Mouse (Mus musculus) granulocyte monocyte progenitor cell, adult 5-6 weeks (primary cell): Measurements from ENCODE around the gene Gbgt1. TPM values are rescaled to one million over a fixed set of nuclear protein-coding genes. Genes with fewer than 3 reads are reported as not detected.
A peak's percentile ranks its signal among the peaks of the same experiment; 100 is the strongest.

ENCODE experiments used
- ATAC-seq: replicated peaks from 2 replicates; pipeline ENCODE4 v1.8.0; 2016; ENCODE audit warnings: mild to moderate bottlenecking, moderate TSS enrichment, inconsistent platforms; ENCODE audit not compliant: poor library complexity, severe bottlenecking
- total RNA-seq, 2 experiments: library from RNA; stranded (forward) in 1 of 2; stranded (reverse) in 1 of 2; fragments of 200-712, 200-1000 nt in 1 of 2; fragments of >200 nt in 1 of 2; fragmentation: Nextera tagmentation in 1 of 2; gene quantifications; 2 replicates each; pipeline ENCODE4 v1.2.3; 2014 to 2017

Gbgt1 gene
- total RNA-seq, 2 experiments from 2014 or later, result not detected

DNA sequence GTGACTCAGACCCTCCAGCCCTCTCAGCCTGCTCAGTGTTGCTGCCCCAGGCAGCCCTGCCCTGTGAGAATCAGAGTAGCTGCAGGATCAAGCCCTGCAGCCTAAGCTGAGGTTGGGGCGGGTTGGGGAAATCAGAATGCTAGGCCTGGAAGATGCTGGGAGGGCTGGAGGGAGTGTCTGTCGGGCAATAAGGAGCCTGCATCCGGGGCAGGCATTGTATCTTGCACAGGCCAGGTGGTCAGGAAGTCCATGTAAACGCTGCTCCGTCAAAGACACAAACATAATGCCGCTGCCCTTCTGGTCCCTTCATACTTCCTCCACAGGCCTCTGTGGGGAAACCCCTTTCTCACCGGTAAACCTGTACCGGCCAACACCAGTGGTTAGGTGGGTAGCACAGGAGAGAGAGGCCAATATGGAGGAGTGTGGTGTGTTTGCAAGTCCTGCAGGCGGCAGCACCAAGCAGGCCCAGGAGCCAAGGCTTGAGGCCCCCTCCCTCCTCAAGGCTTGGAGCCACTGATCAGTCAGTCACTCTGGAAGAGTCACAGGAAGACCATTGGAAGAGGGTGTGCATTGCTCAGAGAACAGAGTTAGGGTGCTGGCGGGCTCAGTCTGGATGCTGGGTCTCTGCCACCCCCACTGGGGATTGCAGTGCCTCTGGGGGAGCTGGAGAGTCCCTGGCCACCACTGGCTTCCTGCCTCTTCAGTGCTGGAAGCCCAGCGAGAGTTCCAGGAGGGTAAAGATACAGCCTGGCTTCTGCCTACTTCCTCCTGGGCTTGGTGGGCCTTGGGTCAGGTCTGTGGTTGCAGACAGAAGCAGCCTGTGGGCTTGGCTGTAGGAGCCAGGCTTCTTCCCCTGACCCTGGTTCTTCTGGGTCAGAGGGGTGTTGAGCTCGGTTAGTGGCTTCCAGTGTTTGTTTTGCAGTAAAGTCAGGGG, 29.5 kb downstream of the Gbgt1 start:
- peak; percentile 51 for ATAC-seq

DNA sequence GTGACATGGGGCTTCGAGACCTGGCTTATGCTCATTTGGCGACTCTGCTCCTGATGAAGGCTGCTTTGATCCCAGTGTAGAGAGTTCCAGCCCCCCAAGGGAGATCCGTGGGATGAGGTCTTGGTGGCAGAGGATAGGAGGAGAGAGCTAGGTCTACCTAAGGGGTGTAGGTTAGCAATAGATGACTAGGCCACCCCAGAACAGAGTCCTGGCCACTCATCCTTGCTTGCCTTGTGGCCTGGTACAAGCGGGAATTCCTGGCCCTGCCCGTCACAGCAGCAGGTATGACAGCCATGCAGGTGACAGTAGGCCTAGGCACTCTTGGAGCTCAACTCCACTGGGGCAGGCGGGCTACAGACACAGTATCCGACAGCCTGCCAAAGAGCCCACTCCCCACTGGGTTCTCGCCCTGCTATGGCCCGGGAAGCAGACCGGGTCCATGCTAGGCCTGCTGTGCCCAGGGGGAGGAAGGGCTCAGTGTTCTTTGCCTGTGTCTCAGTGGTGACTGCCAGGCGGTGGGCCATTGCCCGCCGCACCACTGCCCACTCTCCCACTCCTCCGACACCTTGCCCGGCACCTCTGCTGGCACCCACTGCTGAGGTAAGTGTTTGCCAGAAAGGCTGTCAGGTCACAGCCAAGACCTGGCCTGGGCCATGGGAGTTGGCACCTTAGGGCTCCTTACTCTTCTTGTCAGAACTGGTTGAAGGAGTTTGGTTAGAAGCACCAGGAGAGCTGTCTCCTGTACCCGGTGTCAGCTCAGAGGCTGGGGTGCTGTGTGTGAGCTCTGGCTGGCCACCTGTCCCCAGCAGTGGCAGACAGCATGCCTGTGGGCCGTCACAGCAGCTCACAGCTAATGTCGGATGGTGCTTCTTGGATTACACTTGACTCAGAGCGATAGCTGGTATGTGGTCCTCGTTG, 31.0 kb downstream of the Gbgt1 start:
- no peak for ATAC-seq

DNA sequence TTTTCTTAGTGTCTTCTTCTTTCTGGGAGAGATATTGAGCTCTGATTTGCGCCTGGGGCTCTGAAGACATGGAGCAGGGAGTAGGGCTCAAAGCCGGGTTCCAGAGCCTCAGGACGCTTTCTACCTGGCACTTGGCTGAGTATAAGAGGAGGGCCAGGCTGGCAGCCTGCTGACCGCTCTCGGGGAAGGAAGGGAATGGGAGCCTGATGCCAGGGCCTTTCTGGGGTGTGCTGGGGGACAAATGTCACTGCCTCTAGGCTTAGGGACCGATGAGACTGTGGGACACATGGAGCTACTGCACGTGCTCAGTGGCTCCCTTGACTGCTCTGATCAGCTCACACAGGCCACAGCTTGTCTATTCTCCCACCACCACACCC, 31.7 kb downstream of the Gbgt1 start:
- ATAC-seq, result no peak

DNA sequence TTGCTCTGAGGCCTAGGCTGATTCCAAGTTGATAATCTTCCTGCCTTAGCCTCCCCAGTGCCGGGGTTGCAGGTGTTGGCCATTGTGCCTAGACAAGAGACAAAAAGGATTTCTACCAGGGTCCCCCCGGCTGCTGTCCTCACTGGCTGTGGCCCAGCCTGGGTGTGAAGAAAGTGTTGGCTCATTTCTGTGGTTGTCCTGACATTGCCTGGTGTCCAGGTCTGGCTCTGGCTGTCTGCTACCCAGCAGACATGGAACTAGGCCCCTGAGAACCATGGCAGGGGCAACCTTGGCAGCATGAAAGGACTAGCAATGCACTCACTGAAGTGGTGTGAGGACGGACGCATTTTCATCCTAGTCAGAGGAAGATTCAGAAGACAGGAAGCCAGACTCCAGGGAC, 33.2 kb downstream of the Gbgt1 start:
- no peak for ATAC-seq

DNA sequence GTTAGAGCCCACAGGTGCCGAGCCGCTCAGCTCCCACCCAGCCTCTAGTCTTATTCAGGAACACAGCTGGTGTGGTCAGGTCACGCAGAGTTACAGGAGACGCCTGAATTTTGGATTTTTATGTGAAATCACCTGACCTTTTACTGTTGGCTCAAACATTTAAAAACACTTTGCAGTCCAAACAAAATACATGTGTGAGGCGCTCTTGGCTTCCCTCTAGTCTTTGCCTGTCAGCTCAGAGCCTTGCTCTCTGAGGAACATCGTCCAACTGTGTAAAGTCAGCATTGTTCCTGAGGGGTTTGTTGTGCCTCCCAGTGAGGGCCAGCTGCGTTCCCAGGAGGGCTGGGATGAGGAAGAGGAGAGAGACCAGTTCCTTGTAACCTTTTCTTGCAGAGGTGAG, 33.6 kb downstream of the Gbgt1 start:
- ATAC-seq, result no peak

DNA sequence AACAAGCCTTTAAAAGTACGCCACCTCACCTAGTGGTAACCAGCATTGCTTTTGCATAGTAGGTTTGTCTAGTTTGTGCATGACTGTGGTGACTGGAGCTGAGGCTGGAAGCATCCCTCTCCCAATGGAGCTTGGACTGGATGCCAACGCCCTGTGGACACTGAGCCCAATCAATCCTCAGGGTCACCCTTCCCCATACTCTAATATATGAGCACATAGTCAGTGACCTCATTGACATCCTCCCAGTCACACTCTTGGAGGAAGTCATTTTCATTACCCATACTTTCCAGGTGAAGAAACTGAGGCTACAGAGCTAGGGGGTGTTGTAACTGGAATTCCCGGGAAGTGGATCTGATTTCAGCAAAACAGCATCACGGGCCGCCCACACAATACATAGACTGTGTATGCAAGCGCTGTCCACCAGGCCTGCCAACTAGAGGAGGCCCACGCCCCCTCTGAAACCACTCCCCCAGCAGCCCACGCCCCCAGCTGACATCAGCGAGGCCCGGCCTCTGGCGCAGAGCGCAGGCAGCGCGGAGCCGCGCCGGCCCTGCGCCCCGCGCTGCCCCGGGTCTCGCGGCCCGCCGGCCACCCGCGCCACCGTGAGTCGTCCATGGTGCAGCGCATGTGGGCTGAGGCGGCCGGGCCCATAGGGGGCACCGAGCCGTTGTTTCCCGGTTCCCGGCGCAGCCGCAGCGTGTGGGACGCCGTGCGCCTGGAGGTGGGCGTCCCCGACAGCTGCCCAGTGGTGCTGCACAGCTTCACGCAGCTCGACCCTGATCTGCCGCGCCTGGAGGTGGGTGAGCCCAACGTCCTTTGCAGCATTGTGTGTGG, 36.5 kb downstream of the Gbgt1 start:
- peak; percentile 92 for ATAC-seq

DNA sequence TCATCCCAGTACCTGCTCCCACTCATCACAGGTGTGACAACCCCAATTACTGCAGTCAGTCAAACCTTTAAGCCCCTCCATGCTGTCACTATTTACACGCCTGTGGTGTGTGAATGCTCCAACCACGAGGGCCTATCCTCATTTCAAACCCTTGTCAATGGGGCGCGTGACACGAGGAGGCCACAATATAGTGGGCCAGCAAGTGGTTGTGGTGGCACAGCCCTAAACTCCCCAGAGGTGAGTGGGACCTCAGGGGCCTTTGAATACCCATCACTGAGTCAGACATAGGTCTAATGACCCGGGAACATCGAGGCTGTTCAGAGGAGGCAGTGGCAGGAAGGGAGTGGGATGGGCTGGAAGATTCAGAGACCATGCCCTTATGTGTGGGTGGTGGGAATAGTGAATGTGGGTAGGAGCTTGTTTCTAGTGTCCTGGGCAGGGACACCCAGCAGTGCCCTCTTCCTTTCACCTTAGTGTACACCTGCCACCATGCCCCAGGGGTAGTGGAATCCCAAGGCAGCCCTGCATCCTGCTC, 37.3 kb downstream of the Gbgt1 start:
- no peak for ATAC-seq

DNA sequence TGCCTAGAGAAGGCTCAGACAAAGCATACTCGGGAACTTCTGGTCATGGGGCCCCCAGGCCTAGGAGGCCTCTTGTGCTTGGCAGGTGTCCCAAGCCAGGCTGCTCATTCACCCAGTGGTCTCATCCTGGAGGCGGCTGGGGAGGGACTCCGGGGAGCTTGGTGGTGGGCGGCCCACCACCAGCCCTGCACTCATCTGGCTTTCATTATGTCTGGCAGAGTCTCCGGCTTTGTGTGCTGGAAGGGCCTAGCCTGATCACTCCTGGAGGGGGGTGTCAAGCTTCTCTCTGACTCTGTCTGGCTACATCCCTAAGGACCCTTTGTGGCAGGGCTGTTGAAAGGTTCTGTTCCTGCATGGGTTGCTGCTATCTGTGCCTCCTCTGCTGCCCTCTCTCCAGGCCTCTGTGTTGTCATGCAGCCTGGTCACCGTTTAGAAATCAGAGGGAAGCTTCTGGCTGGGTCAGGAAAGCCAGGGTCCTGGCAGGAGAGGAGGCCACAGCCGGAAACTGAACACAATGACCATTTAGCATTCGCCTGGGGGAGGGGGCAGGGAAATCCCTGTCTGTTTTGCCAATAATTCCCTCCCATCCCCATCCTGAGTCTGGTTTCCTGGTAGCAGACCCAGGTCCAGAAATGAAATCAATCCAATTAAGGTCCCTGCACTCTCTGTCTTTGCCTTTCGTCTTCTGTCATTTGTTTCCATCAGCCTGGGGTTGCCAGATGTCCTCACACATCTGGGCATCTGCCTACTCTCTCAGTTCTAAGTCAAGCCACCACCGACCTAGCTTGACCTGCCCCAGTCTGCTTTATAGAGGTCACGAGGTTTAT, 38.0 kb downstream of the Gbgt1 start:
- no peak for ATAC-seq

DNA sequence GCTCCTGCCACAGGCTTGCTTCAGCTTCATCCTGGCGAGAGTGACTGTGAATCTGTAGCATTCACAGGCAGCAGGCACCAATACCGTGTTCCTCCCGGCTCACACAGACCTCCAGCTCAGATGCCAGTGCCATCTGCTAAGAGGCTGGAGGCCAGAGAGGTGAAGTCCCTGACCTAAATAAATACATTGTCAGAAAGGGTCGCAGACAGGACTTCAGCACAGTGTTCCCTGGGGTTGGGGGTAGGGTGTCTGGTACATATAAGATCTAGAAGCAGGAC, 38.5 kb downstream of the Gbgt1 start:
- no peak for ATAC-seq

DNA sequence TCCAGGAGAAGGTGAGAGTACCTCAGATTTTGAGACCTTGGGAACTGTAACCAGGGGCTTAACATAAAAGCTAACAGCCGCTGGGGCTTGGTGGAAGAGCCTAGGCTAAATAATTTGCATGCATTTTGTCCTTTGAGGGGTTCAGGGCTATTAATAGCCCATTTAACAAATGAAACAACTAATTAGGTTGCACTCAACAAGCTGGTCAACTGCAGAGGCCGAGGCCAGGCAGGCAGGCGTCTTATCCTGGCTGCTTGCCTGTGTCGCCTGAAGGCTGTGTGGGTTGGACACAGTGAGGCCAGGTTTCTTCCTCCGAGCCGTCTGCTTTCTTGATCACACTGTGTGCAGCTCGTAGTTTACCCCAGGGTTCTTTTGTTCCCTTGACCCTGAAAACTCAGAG, 39.0 kb downstream of the Gbgt1 start:
- no peak for ATAC-seq

DNA sequence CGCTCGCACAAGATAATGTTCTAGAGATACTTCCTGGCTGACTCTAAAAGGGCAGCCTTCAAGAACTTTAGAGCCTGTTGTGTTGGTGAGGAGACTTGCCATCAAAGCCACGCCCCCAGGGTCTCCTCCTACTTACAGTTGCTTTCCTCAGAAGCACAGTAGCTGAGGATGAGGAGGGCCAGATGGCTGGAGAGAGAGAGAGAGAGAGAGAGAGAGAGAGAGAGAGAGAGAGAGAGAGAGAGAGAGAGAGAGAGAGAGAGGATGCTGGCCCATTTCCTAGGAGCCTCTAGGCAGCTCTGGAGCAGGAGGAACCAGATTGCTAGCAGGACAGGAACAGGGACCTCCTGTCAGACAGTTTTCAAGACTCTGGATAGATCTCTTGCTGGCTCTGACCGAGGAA, 39.5 kb downstream of the Gbgt1 start:
- no peak for ATAC-seq

DNA sequence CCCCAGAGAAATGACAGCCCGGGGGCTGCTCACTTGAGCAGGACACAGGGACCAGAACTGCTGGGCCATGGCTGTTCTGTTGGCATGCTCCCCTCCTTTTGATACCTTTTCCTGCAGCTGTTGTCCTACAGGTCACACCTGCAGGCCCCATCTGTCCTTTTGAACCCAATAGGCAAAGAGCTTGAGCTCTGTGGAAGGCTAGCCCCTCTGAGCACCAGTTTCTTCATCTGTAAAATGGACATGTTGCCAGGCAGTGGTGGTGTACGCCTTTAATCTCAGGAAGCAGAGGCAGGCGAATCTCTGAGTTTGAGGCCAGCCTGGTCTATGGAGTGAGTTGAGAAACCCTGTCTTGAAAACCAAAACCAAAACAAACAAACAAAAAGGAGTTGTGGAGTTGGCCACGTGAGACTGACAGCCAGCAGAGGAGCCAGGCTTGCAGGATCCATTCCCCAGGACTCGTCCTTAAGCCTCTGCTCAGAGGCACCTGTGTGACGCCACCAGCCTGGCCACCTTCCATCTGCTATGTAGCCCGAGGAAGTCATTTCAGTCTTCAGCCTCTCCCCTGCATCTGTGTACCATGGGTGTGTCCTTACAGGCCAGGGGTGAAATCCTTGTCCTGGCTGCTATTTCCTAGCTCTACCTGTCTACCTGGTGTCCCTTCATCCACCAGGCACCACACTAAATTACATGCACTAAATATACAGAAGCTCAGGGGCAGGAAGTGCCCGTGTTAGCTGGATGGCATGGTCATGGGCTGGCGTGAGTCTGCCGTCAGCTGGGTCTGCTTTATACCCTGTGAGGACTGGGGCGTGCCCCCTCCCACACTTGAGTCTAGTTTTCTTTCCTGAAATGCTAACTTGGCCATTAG, 40.3 kb downstream of the Gbgt1 start:
- no peak for ATAC-seq

DNA sequence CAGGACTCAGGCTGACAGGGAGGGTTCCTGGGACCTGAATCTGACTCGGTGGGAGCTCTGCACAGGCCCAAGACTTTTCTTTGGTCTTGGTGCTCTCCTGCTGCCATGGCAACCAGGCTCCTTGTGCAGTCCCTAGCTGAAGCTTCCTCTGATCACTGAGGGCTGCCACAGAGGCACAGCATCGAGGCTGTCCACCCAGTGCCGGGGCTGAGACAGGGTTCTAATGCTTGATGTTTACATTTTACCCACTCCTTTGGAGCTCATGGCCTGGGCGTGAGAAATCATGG, 40.9 kb downstream of the Gbgt1 start:
- no peak for ATAC-seq

DNA sequence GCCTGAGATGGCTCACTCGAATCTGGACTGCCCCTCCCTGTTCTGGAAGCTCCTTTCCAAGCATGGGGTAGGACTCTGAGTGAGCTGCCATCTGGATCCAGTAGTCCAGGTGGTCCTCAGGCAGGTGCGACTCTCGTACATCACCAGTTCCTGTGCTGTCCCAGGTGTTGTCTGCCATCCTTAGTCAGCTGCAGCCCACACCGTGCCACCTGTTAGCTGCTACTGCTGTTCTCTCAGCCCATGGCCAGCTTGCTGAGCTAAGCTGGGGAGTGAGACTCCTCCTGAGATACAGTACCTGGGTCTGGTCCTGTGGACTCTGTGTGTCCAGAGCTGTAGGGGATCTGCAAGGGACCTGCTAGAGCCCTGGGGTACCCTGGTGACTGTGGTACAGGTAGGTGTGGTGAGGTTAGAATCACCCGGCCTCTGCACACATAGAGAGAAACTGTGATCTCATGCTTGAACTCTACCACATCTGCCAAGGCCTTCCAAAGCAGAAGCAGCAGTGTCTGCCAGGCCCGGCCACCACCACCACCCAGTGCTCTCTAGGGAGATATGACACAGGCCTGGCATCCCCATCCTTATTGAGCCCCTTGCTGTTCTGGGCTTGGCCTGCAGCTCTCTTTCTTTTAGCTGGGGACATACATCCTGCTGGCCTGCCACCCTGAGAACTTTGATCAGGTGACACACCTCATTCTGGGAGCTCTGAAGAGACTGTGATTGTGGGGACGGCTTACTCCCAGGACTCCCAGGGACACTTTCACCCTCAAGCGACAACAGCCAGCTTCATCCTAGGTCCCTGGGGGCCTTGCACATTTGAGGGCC, 41.5 kb downstream of the Gbgt1 start:
- no peak for ATAC-seq

DNA sequence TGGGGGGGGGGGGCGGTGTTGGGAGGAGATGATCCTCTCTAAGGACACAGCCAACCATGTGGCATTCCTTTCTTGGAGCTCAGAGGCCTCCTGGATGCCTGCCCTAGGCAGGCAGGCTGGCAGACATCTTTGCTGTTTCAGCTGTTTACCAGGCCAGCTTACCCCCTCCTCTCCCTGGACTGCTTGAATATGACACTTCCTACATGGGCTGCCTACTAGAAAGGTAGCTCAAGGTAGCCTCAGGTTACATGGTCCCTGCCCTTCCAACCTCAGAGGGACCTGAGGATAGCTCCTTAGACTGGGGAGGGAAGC, 42.1 kb downstream of the Gbgt1 start:
- no peak for ATAC-seq

DNA sequence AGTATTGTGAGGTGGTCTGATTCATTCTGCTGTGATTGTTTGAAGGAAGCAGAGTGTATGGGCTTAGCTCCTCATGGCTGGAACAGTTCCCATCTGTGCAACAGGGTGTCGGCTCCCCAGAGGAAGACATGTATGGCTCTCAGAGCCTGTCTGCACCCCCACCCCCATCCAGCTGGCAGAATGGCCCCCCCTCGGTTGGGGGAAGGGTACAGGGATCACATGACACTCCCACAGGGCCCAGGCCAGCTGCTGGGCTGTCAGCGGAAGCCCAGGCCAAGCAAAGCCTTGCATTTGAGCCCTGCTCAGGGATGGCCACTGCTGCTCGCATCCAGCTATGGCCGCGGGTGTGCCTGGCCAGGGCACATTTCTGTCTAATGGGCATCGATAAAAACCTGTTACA, 42.5 kb downstream of the Gbgt1 start:
- no peak for ATAC-seq

DNA sequence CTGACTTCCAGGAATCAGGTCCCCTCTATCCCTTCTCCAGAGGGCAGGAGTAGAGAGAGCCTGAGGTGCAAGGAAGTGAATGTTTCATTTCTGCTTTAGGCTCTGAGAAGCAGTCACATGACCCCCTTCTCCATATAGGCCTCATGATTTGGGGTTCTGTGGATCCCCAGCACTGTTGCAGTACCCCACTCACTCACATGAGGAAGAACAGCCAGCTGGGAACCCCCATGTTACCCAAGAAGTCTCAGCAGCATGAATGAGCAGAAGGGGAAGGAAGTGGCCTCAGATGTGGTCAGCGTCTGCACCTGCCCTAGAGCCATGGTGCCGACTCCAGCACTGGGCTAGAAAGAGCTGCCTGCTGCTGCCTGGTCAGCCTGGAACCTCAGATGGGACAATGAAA, 43.3 kb downstream of the Gbgt1 start:
- ATAC-seq, result peak; percentile 95

DNA sequence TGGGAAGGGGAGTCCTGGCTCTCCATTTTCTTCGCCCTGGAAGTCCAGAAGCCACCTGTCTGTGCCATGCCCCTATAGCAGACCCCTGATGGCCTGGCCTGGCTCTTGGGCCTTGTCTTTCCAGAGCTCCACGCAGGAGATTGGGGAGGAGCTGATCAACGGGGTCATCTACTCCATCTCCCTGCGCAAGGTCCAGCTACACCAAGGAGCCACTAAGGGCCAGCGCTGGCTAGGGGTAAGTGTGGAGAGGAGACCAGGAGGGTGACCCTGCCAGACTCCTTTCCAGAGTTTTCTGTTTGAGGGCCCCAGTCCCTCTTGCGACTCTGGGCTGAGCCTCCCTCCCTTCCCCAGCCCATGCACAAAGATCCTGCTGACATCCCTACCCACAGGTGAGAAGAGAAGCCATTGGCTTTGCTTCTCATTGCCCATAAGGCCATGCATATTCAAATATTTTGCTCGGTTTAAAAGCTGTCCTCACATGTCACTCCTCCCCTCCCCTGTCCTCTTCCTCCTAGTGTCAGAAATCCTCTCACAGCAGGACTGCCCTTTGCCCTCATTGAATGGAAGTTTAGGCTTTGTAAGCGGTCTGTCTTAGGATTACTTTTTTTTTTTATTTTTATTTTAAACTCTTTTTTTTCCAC, 44.0 kb downstream of the Gbgt1 start:
- no peak for ATAC-seq
